Mouse (Mus musculus): ENCODE measurements around the gene Pttg1. TPM values are rescaled to one million over a fixed set of nuclear protein-coding genes. Genes with fewer than 3 reads are reported as not detected.

Pttg1 gene
- polyA plus RNA-seq, 1 experiment from 2014 or later: 88.3 TPM

DNA sequence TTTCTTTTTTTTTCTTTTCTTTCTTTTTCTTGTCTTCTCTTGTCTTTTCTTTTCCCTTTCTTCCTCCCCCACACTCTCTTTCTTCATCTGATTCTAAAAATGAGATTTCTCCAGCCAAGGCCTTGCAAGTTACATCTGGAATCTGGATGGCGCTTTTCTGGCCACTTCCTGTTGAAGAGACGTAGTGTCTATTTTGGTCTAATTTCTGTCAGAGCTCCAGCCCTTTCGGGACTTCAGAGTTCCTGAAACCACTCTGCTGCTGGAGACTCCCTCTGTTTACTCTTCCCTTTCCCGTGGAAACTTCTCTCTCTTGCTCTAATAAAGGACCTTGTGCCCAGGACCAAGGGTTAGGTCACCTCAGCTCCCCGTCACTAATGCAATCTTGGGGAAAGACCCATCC lies 44.1 kb upstream of the Pttg1 start:
- H3K9ac ChIP-seq (ENCODE audit: low read depth, low read length): no peak overlapping the region
- H3K4me2 ChIP-seq (replicated peaks; ENCODE audit: low read depth): no peak overlapping the region
- H3K4me1 ChIP-seq (replicated peaks; ENCODE audit: control insufficient read depth, insufficient read depth, low read length): no peaks in the 10 kb centered on the region
- H3K27me3 ChIP-seq (replicated peaks; ENCODE audit: control insufficient read depth, insufficient read depth, low read length): no peaks in the 10 kb centered on the region
- H3K4me3 ChIP-seq (ENCODE audit: low read depth, low read length): no peak overlapping the region
- 37% methylated on average over 5 of the region's 5 CpGs for WGBS
- H3K27ac ChIP-seq (ENCODE audit: low read depth, low read length): 0 out of 2 replicates have a peak overlapping the region, but pooled peaks have one; percentile 9
- no peak for TF ChIP-seq CTCF (IDR thresholded peaks at IDR 0.05; ENCODE audit: low read depth)
- no peak for ATAC-seq
- H3K9me3 ChIP-seq (ENCODE audit: control insufficient read depth): no peaks in the 10 kb centered on the region
- H3K36me3 ChIP-seq (ENCODE audit: control insufficient read depth, insufficient read depth): no peaks in the 10 kb centered on the region

DNA sequence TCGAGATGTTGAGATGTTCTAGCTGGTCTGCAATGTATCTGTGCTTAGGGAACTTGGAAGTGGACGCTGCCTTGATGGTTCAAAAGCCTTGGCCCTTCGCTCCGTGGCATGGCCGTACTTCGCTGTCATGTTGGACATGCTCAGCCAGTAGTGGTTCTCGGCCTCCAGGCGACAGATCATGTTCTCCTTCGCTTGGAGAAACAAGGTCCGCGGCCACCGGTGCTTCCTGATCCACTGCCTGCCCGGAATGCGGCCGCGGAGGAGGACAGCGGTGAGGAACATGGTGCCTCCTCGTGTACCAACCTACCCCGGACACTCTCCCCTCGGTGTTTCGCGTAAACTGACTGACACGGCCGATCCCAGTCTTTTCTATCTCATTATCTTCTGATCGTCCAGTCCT lies 37.2 kb upstream of the Pttg1 start:
- WGBS: 91% methylated on average over 25 of the region's 25 CpGs
- Histone ChIP-seq H3K27me3 (replicated peaks; ENCODE audit: control insufficient read depth, insufficient read depth, low read length) (no peaks in the 10 kb centered on the region), H3K27ac (ENCODE audit: low read depth, low read length) (no peak overlapping the region)

DNA sequence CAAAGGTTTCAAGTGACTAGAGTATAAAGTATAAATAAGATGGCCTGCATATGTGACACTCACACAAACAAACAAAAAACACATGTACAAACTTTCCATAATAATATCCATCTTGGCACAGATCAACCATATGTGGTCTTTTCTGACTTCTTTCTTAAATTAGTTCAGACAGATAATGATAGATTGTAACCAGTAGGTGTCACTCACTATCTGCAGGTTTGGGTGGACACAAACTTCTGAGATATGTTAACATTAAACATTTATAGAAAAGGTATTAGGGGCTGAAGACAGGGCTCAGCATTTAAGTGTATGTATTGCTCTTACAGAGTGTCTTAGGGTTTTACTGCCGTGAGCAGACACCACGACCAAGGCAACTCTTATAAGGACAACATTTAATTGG lies 26.2 kb upstream of the Pttg1 start:
- Histone ChIP-seq H3K27ac (ENCODE audit: low read depth, low read length) (no peak overlapping the region), H3K4me3 (ENCODE audit: low read depth, low read length) (no peak overlapping the region), H3K9me3 (ENCODE audit: control insufficient read depth) (no peaks in the 10 kb centered on the region), H3K9ac (ENCODE audit: low read depth, low read length) (no peak overlapping the region), H3K4me1 (replicated peaks; ENCODE audit: control insufficient read depth, insufficient read depth, low read length) (no peaks in the 10 kb centered on the region), H3K36me3 (ENCODE audit: control insufficient read depth, insufficient read depth) (peaks cover 4% of the 10 kb centered on the region), H3K27me3 (replicated peaks; ENCODE audit: control insufficient read depth, insufficient read depth, low read length) (no peaks in the 10 kb centered on the region), H3K4me2 (replicated peaks; ENCODE audit: low read depth) (no peak overlapping the region)
- ATAC-seq: no peak
- WGBS: 62% methylated on average over 2 of the region's 2 CpGs
- TF ChIP-seq CTCF (IDR thresholded peaks at IDR 0.05; ENCODE audit: low read depth): peak; percentile 66

More for the DNA sequence above, 37.2 kb upstream of the Pttg1 start:
- ATAC-seq: no peak
- H3K9me3 ChIP-seq (ENCODE audit: control insufficient read depth): no peaks in the 10 kb centered on the region
- H3K4me3 ChIP-seq (ENCODE audit: low read depth, low read length): no peak overlapping the region
- TF ChIP-seq CTCF (IDR thresholded peaks at IDR 0.05; ENCODE audit: low read depth): no peak
- H3K4me2 ChIP-seq (replicated peaks; ENCODE audit: low read depth): no peak overlapping the region
- no peak overlapping the region for H3K9ac ChIP-seq (ENCODE audit: low read depth, low read length)
- no peaks in the 10 kb centered on the region for H3K36me3 ChIP-seq (ENCODE audit: control insufficient read depth, insufficient read depth)
- no peaks in the 10 kb centered on the region for H3K4me1 ChIP-seq (replicated peaks; ENCODE audit: control insufficient read depth, insufficient read depth, low read length)

DNA sequence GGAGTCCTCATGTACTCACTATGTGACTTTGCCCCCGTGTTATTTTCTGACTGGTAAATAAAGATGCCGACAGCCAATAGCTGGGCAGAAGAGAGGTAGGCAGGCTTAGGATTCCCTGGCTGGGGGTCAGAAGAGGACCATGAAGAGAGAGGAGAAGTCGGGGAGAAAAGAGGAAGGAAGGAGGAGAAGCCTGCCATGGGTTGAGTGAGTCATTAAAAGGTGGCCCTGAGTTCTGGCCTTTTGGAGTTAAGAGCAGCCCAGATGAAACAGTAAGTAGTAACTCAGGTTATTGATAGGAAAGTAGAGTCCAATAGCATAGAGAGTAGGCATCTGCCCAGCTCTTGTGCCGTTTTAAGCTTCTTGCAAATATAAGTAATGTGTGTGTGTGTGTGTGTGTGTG lies 25.3 kb upstream of the Pttg1 start:
- Histone ChIP-seq H3K27me3 (replicated peaks; ENCODE audit: control insufficient read depth, insufficient read depth, low read length) (no peaks in the 10 kb centered on the region), H3K36me3 (ENCODE audit: control insufficient read depth, insufficient read depth) (peaks cover 11% of the 10 kb centered on the region), H3K9ac (ENCODE audit: low read depth, low read length) (no peak overlapping the region), H3K4me2 (replicated peaks; ENCODE audit: low read depth) (no peak overlapping the region), H3K9me3 (ENCODE audit: control insufficient read depth) (no peaks in the 10 kb centered on the region), H3K27ac (ENCODE audit: low read depth, low read length) (no peak overlapping the region), H3K4me3 (ENCODE audit: low read depth, low read length) (no peak overlapping the region), H3K4me1 (replicated peaks; ENCODE audit: control insufficient read depth, insufficient read depth, low read length) (no peaks in the 10 kb centered on the region)
- ATAC-seq: no peak
- no peak for TF ChIP-seq CTCF (IDR thresholded peaks at IDR 0.05; ENCODE audit: low read depth)
- 59% methylated on average over 4 of the region's 4 CpGs for WGBS

DNA sequence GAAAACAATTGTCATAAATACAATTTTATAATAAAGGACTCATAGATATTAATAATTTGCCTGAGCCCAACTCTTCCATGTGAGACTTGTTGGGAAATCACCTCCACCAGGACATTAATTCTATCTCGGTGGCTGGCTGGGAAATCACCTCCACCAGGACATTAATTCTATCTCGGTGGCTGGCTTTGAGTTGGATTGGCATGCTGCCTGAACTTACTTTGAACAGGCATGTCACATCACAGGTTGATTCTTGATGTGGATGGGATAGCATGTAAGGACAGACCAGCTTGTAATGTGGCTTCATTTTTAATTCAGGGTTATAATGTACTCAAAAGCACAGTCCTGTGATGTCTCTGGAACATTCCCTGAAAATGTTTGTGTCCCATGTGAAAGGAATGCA lies 23.9 kb upstream of the Pttg1 start:
- H3K27me3 ChIP-seq (replicated peaks; ENCODE audit: control insufficient read depth, insufficient read depth, low read length): no peaks in the 10 kb centered on the region
- WGBS: 91% methylated on average over 2 of the region's 2 CpGs
- no peak overlapping the region for H3K4me3 ChIP-seq (ENCODE audit: low read depth, low read length)
- peaks cover 25% of the 10 kb centered on the region for H3K36me3 ChIP-seq (ENCODE audit: control insufficient read depth, insufficient read depth)
- H3K4me1 ChIP-seq (replicated peaks; ENCODE audit: control insufficient read depth, insufficient read depth, low read length): no peaks in the 10 kb centered on the region
- H3K4me2 ChIP-seq (replicated peaks; ENCODE audit: low read depth): no peak overlapping the region
- TF ChIP-seq CTCF (IDR thresholded peaks at IDR 0.05; ENCODE audit: low read depth): no peak
- no peak overlapping the region for H3K9ac ChIP-seq (ENCODE audit: low read depth, low read length)
- no peaks in the 10 kb centered on the region for H3K9me3 ChIP-seq (ENCODE audit: control insufficient read depth)
- H3K27ac ChIP-seq (ENCODE audit: low read depth, low read length): no peak overlapping the region
- ATAC-seq: no peak

DNA sequence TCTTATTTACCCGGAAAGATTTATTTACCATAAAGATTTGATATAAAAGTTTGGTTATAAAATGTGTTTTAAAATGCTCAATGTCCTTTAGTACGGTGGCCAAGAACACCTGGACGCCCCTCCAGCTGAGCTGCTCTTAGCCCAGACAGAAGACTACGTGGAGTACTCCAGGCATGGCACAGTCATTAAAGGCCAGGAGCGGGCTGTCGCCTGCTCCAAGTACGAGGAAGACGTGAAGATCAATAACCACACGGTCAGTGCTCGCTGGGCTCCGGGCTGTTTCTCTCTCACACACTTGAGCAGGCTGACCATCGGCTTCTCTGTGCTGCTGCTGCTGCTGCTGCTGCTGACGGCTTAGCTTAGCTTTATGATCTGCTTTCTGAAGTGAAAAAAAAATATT lies 17.1 kb upstream of the Pttg1 start:
- Histone ChIP-seq H3K4me3 (ENCODE audit: low read depth, low read length) (no peak overlapping the region), H3K9me3 (ENCODE audit: control insufficient read depth) (no peaks in the 10 kb centered on the region), H3K27me3 (replicated peaks; ENCODE audit: control insufficient read depth, insufficient read depth, low read length) (no peaks in the 10 kb centered on the region), H3K4me1 (replicated peaks; ENCODE audit: control insufficient read depth, insufficient read depth, low read length) (no peaks in the 10 kb centered on the region), H3K27ac (ENCODE audit: low read depth, low read length) (no peak overlapping the region), H3K4me2 (replicated peaks; ENCODE audit: low read depth) (no peak overlapping the region), H3K36me3 (ENCODE audit: control insufficient read depth, insufficient read depth) (peaks cover 86% of the 10 kb centered on the region), H3K9ac (ENCODE audit: low read depth, low read length) (no peak overlapping the region)
- no peak for ATAC-seq
- TF ChIP-seq CTCF (IDR thresholded peaks at IDR 0.05; ENCODE audit: low read depth): no peak
- 91% methylated on average over 13 of the region's 13 CpGs for WGBS

DNA sequence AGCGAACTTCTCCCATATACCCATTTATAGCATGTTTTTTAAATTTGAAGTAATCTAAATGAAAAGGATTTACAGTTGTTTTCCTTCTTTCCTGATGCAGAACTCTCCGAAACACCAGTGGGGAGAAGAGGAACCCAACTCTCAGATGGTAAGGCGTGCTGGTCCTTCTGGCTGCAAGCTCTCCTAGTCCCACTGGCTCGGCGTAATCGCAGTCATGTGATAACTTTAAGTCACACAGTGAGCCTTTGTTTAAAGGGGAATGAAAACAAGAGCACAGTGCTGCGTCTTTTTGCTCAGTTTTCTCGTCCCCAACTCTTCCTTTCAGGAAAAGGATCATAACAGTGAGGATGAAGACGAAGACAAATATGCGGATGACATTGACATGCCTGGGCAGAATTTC lies 15.1 kb upstream of the Pttg1 start:
- Histone ChIP-seq H3K27me3 (replicated peaks; ENCODE audit: control insufficient read depth, insufficient read depth, low read length) (no peaks in the 10 kb centered on the region), H3K4me2 (replicated peaks; ENCODE audit: low read depth) (no peak overlapping the region), H3K36me3 (ENCODE audit: control insufficient read depth, insufficient read depth) (peaks cover 79% of the 10 kb centered on the region), H3K4me3 (ENCODE audit: low read depth, low read length) (no peak overlapping the region), H3K9me3 (ENCODE audit: control insufficient read depth) (no peaks in the 10 kb centered on the region), H3K9ac (ENCODE audit: low read depth, low read length) (no peak overlapping the region), H3K27ac (ENCODE audit: low read depth, low read length) (no peak overlapping the region), H3K4me1 (replicated peaks; ENCODE audit: control insufficient read depth, insufficient read depth, low read length) (no peaks in the 10 kb centered on the region)
- ATAC-seq: no peak
- WGBS: 95% methylated on average over 10 of the region's 10 CpGs
- no peak for TF ChIP-seq CTCF (IDR thresholded peaks at IDR 0.05; ENCODE audit: low read depth)
